Mouse (Mus musculus) midbrain, embryonic 15.5 days (tissue): Measurements from ENCODE around the gene Ngef. TPM values are rescaled to one million over a fixed set of nuclear protein-coding genes. Genes with fewer than 3 reads are reported as not detected.
A peak's percentile ranks its signal among the peaks of the same experiment; 100 is the strongest.

Experiments
- ATAC-seq: fragments of 200-750 bp; cut with Nextera tagmentation; replicated peaks from 2 replicates; pipeline ENCODE4 v1.8.0; 2017; ENCODE audit warnings: moderate TSS enrichment
- H3K27ac ChIP-seq: fragments of 300-500 bp; sonication (generic); 2 replicates; pipeline ENCODE4 v1.5.1; 2015; ENCODE audit warnings: mild to moderate bottlenecking, inconsistent platforms
- H3K27me3 ChIP-seq: fragments of 300-500 bp; sonication (generic); replicated peaks from 2 replicates; pipeline ENCODE4 v1.6.1; 2015; ENCODE audit warnings: inconsistent platforms
- H3K36me3 ChIP-seq: fragments of 300-500 bp; sonication (generic); replicated peaks from 2 replicates; pipeline ENCODE4 v1.6.1; 2015; ENCODE audit warnings: inconsistent platforms
- H3K4me1 ChIP-seq: fragments of 300-500 bp; sonication (generic); 2 replicates; pipeline ENCODE4 v1.6.1; 2015; ENCODE audit warnings: inconsistent platforms
- H3K4me2 ChIP-seq: fragments of 300-500 bp; sonication (generic); 2 replicates; pipeline ENCODE4 v1.6.1; 2015; ENCODE audit warnings: inconsistent platforms, mild to moderate bottlenecking, moderate library complexity
- H3K4me3 ChIP-seq: fragments of 300-500 bp; sonication (generic); 2 replicates; pipeline ENCODE4 v1.5.1; 2015; ENCODE audit warnings: mild to moderate bottlenecking, inconsistent platforms
- H3K9ac ChIP-seq: fragments of 300-500 bp; sonication (generic); 2 replicates; pipeline ENCODE4 v1.6.1; 2015; ENCODE audit warnings: mild to moderate bottlenecking, inconsistent platforms
- H3K9me3 ChIP-seq: fragments of 300-500 bp; sonication (generic); 2 replicates; pipeline ENCODE4 v1.6.1; 2016; ENCODE audit warnings: inconsistent platforms
- WGBS: fragments of 180-500 bp; shearing (Covaris S2); methylation state at CpG from one replicate; pipeline ENCODE4 v1.1.7; 2015; ENCODE audit warnings: mixed read lengths; 5-methylcytosine and 5-hydroxymethylcytosine counted together
- polyA plus RNA-seq: library from polyadenylated mRNA; unstranded; fragments of >200 nt; fragmentation: Nextera tagmentation; extraction: Ambion mirVana; gene quantifications from 2 replicates; pipeline ENCODE4 v1.2.1, GENCODE M21; 2015

Gene Ngef
- polyA plus RNA-seq, 1 experiment from 2014 or later, result 22.1 TPM

DNA sequence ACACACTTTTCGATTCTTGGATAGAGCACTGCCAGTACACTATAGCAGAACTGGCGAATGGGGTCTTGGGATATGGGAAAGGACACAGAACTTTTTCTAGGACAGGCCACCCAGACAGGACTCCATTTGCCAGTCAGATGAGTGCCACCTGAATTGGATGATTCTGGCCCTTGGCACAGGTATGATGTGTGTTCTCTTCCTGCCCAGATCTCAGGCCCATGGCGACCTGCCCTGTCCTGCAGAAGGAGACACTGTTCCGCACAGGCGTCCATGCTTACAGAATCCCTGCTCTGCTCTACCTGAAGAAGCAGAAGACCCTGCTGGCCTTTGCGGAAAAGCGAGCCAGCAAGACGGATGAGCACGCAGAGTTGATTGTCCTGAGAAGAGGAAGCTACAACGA lies 21.0 kb upstream of the Ngef start:
- no peaks in the 10 kb centered on the region for H3K4me1 ChIP-seq
- H3K9me3 ChIP-seq, result no peaks in the 10 kb centered on the region
- H3K4me2 ChIP-seq, result no peak overlapping the region
- H3K27ac ChIP-seq, result no peak overlapping the region
- H3K9ac ChIP-seq, result no peak overlapping the region
- H3K36me3 ChIP-seq, result no peaks in the 10 kb centered on the region
- no peaks in the 10 kb centered on the region for H3K27me3 ChIP-seq
- WGBS, result 94% methylated on average over 10 of the region's 10 CpGs
- no peak for ATAC-seq
- no peak overlapping the region for H3K4me3 ChIP-seq

DNA sequence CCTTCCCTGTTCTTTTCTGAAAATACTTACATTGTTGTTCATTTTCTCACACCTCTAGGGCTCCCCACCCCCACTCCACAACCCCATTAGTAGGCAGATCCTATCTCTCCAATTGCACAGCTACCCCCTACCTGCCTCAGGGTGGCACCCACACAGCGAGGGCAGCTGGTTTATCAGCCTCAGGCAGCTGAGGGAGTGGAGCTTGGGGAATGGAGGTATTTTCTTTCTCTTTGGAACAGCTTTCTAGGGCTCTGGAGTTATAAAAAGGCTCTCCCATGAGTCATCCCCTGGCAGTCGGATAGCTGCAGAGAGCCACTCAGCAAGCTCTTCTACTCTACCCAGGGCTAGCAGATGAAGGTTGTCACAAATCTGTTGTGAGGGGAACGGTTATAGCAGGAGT lies 20.6 kb upstream of the Ngef start:
- H3K4me2 ChIP-seq, result no peak overlapping the region
- H3K36me3 ChIP-seq, result no peaks in the 10 kb centered on the region
- no peak overlapping the region for H3K4me3 ChIP-seq
- H3K4me1 ChIP-seq, result no peaks in the 10 kb centered on the region
- no peak for ATAC-seq
- no peaks in the 10 kb centered on the region for H3K9me3 ChIP-seq
- no peak overlapping the region for H3K9ac ChIP-seq
- no peaks in the 10 kb centered on the region for H3K27me3 ChIP-seq
- no peak overlapping the region for H3K27ac ChIP-seq
- WGBS, result 85% methylated on average over 3 of the region's 3 CpGs

DNA sequence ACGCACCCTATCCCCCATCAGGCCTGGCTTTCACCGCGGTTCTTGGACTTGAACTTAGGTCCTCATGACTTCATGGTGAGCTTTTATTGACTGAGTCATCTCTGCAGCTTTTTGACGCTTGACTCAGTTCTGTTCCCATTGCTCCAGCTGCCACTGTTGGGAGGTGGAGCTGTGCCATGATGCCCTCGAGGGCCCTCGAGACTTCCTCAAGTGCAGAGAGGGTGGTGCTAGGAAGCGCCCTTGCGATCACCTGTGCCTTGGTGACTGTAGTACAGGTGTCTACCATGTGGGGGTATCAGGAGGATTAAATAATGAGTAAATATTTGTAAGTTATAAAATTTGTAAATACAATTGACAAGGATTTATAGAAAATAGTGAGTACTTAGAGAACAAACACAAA lies 16.3 kb upstream of the Ngef start:
- 89% methylated on average over 8 of the region's 8 CpGs for WGBS
- no peak for ATAC-seq
- Histone ChIP-seq H3K27me3 (no peaks in the 10 kb centered on the region), H3K27ac (no peak overlapping the region), H3K4me3 (no peak overlapping the region), H3K4me2 (no peak overlapping the region), H3K9ac (no peak overlapping the region), H3K9me3 (no peaks in the 10 kb centered on the region), H3K4me1 (no peaks in the 10 kb centered on the region), H3K36me3 (no peaks in the 10 kb centered on the region)

DNA sequence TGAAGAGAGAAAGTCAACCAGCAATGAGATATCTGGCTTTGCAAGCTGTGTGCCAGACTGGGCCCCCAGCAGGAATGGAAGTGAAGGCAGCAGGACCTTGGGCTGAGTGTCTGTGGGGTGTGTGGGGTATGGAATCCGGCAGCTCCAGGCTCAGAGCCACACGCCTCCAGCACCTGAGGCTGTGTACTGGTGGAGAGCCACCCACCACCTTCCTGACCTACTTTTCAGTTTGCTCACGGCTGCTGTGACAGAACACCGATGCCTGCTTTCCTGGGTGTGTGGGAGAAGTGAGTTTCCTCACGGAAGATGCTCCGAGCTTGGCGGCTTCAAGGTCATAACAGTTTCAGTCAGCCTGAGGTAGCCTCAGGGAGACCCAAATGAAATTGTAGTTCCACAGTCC lies 15.5 kb upstream of the Ngef start:
- no peak overlapping the region for H3K4me2 ChIP-seq

DNA sequence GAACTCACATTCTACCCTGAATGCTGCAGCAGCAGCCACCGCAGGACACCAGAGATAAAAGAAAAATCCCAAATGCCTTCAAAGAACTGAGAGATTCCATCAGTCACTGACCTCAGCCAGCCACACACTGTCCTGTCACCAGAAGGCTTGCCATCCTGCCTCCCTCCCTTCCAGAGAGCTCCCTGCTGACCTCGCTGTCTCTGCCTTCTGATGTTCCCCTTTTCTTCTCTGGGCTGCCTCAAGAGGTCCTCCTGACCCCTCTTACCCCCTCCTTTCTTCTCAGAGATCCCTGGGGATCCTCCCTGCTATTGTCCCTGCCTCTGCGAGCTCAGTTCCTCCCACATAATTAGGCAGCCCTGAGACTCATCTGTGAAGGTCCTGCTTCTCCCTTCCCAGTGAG lies 7.2 kb upstream of the Ngef start:
- Histone ChIP-seq H3K27ac (no peak overlapping the region), H3K9me3 (no peaks in the 10 kb centered on the region), H3K4me3 (no peak overlapping the region), H3K9ac (no peak overlapping the region), H3K36me3 (no peaks in the 10 kb centered on the region), H3K4me1 (peaks cover 4% of the 10 kb centered on the region; the same call in 1 of the 2 replicates), H3K27me3 (no peaks in the 10 kb centered on the region), H3K4me2 (no peak overlapping the region)
- peak; percentile 56; the same call in 1 of the 2 replicates for ATAC-seq
- 8% methylated on average over 3 of the region's 3 CpGs for WGBS

More for the DNA sequence above, 15.5 kb upstream of the Ngef start:
- no peak overlapping the region for H3K9ac ChIP-seq
- 86% methylated on average over 7 of the region's 7 CpGs for WGBS
- no peak overlapping the region for H3K4me3 ChIP-seq
- H3K4me1 ChIP-seq, result no peaks in the 10 kb centered on the region
- H3K27me3 ChIP-seq, result no peaks in the 10 kb centered on the region
- no peaks in the 10 kb centered on the region for H3K9me3 ChIP-seq
- no peak overlapping the region for H3K27ac ChIP-seq
- no peak for ATAC-seq
- H3K36me3 ChIP-seq, result no peaks in the 10 kb centered on the region

DNA sequence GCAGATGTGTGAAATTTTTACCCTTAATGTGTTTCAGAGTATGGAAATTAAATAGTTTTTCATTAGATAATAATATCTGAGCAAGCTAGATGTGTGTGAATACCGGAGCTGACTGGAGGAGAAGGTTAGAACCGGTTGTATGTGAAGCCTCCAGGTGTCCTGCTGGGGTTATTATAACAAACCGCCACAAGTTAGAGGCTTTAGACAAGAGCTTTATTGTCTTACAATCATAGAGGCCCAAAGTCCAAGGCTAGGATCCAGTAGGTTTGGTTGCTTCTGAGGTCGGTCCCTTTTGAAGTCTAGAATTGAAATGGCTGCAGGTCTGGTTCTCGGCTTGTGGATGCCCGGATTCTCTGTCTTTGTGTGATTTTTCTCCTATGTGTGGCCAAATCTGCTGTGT lies 5.3 kb upstream of the Ngef start:
- Histone ChIP-seq H3K4me2 (no peak overlapping the region), H3K9ac (no peak overlapping the region), H3K4me1 (peaks cover 14% of the 10 kb centered on the region), H3K27me3 (no peaks in the 10 kb centered on the region), H3K4me3 (no peak overlapping the region), H3K27ac (no peak overlapping the region), H3K36me3 (no peaks in the 10 kb centered on the region), H3K9me3 (no peaks in the 10 kb centered on the region)
- WGBS, result 87% methylated on average over 6 of the region's 6 CpGs
- no peak for ATAC-seq

DNA sequence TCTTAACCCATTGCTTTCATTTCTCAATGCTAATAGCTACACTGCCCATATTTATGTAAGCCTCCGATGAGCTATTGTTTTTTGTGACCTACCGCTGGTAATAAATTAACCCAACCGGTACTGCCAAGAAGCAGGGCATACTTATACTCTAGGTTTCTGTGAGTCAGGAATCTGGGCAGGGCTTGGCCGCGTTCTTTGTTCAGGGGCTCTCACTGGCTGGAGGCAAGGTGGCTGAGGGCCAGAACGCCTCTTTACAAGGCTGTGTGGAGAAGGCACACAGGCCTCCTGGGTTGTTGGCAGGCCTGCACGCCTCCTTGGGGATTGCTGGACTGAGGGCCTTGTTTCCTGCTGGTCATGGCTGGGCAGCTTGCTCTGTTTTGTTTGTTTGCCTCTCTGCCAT lies 1.1 kb upstream of the Ngef start:
- H3K27ac ChIP-seq, result peak overlapping the region; percentile 50; the same call in 1 of the 2 replicates
- no peak overlapping the region for H3K4me3 ChIP-seq
- H3K36me3 ChIP-seq, result no peaks in the 10 kb centered on the region
- H3K4me2 ChIP-seq, result no peak overlapping the region
- H3K9me3 ChIP-seq, result no peaks in the 10 kb centered on the region
- 53% methylated on average over 7 of the region's 7 CpGs for WGBS
- H3K27me3 ChIP-seq, result no peaks in the 10 kb centered on the region
- ATAC-seq, result peak; percentile 87
- H3K9ac ChIP-seq, result no peak overlapping the region
- H3K4me1 ChIP-seq, result peaks cover 11% of the 10 kb centered on the region

DNA sequence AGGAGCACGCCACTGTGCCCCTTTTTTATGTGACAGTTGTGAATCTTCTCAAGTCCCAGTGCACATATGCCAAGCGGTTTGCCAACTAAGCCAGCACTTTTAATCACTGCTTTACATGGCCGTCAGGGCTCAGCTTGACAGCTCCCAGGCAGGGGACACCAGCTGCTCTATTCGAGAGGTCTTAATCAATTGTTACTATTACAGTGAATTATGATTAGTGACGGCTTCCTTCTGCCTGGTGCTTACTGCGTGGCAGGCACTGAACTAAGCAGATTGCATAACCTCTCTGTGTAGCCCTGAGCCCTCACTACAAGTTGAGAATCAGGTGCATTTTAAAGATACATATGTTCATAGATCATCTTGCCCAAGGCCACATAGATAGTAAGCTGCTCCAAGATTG lies 683 bp upstream of the Ngef start:
- H3K4me2 ChIP-seq, result no peak overlapping the region
- no peak overlapping the region for H3K9ac ChIP-seq
- 20% methylated on average over 6 of the region's 6 CpGs for WGBS
- H3K36me3 ChIP-seq, result no peaks in the 10 kb centered on the region
- peak; percentile 89 for ATAC-seq
- H3K27me3 ChIP-seq, result no peaks in the 10 kb centered on the region
- H3K4me3 ChIP-seq, result no peak overlapping the region
- peaks cover 11% of the 10 kb centered on the region for H3K4me1 ChIP-seq
- 0 out of 2 replicates have a peak overlapping the region, but pooled peaks have one; percentile 50 for H3K27ac ChIP-seq
- H3K9me3 ChIP-seq, result no peaks in the 10 kb centered on the region

DNA sequence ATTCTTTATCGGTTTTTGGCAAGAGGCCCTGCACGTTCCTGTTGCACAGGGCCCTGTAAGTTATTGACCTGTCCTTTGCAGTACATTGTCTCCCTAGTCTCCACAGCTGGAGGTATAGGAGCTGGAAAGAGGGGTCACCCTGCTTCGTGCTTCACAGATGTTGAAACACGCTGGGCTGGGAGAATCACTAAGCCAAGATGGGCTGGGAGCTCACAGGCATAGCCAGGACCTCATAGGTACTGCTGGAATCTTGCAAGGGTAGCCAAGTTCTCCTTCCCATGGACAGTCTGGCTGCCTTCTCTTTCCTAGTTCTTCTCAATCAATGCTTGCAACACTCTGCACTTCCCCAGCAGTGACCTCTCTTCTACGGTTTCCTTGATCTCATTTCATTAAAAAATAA lies 409 bp downstream of the Ngef start:
- WGBS, result 82% methylated on average over 5 of the region's 5 CpGs

DNA sequence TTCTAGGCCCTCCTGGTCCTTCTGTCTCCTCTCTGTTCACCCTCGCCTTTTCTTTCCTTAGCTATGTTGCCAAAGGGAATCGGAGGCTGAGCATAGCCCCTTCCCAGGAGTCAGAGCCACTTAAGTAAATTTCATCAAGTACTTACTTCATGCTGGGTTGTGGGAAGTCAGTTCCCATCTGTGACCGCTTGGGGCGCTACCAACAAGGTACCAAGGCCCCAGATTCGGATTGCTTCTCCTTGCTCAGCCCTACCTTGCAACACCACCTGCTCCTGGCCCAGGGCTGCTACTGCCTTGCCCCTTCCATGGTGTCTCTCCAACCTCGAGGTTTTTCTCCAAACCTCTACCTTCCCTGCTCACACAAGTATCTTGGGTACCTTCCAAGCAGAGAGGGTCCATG lies 5.3 kb downstream of the Ngef start:
- H3K4me1 ChIP-seq, result no peaks in the 10 kb centered on the region
- H3K36me3 ChIP-seq, result no peaks in the 10 kb centered on the region
- no peaks in the 10 kb centered on the region for H3K27me3 ChIP-seq
- no peak overlapping the region for H3K27ac ChIP-seq
- H3K4me3 ChIP-seq, result no peak overlapping the region
- no peak for ATAC-seq
- whole genome bisulfite sequencing, result 42% methylated on average over 6 of the region's 6 CpGs
- no peak overlapping the region for H3K9ac ChIP-seq
- H3K9me3 ChIP-seq, result no peaks in the 10 kb centered on the region
- H3K4me2 ChIP-seq, result no peak overlapping the region

More for the DNA sequence above, 409 bp downstream of the Ngef start:
- H3K36me3 ChIP-seq, result no peaks in the 10 kb centered on the region
- ATAC-seq, result no peak
- H3K27ac ChIP-seq, result no peak overlapping the region
- H3K4me2 ChIP-seq, result no peak overlapping the region
- no peak overlapping the region for H3K4me3 ChIP-seq
- H3K4me1 ChIP-seq, result peaks cover 11% of the 10 kb centered on the region
- no peaks in the 10 kb centered on the region for H3K9me3 ChIP-seq
- no peak overlapping the region for H3K9ac ChIP-seq
- no peaks in the 10 kb centered on the region for H3K27me3 ChIP-seq

DNA sequence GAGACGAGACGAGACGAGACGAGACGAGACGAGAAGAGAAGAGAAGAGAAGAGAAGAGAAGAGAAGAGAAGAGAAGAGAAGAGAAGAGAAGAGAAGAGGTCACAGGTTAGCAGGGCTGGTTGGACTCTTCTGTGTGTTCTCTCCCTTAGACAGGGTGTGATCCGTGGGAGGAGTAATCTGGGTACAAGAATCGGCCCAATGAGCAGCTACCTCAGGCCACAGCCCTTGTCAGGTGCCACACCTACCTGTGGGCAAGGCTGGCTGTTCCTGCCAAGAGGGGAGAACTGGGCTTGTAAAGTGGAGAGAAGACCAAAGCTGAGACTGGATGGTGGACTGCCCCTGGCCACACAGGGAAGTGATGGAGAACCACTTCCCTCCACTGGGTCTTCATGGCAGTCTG lies 7.9 kb downstream of the Ngef start:
- no peak overlapping the region for H3K4me2 ChIP-seq
- H3K27ac ChIP-seq, result no peak overlapping the region
- no peaks in the 10 kb centered on the region for H3K36me3 ChIP-seq
- H3K9ac ChIP-seq, result no peak overlapping the region
- H3K27me3 ChIP-seq, result no peaks in the 10 kb centered on the region
- ATAC-seq, result no peak
- no peak overlapping the region for H3K4me3 ChIP-seq
- H3K9me3 ChIP-seq, result no peaks in the 10 kb centered on the region
- H3K4me1 ChIP-seq, result no peaks in the 10 kb centered on the region
- WGBS, result 95% methylated on average over 7 of the region's 8 CpGs

DNA sequence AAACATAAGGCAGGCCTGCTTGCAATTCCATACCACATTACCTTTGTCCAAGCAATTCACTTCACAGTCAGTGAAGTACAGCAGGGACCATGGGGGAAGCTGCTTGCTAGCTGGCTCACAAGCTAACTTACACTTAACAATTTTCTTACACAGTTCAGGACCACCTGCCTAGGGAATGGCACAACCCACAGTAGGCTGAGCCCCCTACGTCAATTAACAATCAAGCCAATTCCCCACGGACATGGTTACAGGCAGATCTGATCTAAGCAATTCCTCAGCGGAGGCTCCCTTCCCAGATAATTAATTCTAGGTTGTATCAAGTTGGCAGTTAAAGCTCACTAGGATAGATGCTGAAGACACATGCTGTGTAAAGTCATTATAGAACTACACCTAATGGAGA lies 10.7 kb downstream of the Ngef start:
- H3K27me3 ChIP-seq, result no peaks in the 10 kb centered on the region
- no peaks in the 10 kb centered on the region for H3K4me1 ChIP-seq
- no peaks in the 10 kb centered on the region for H3K9me3 ChIP-seq
- no peak overlapping the region for H3K27ac ChIP-seq
- no peaks in the 10 kb centered on the region for H3K36me3 ChIP-seq
- no peak overlapping the region for H3K4me3 ChIP-seq
- H3K9ac ChIP-seq, result no peak overlapping the region
- no peak overlapping the region for H3K4me2 ChIP-seq
- ATAC-seq, result no peak
- WGBS, result 55% methylated on average over 3 of the region's 3 CpGs

DNA sequence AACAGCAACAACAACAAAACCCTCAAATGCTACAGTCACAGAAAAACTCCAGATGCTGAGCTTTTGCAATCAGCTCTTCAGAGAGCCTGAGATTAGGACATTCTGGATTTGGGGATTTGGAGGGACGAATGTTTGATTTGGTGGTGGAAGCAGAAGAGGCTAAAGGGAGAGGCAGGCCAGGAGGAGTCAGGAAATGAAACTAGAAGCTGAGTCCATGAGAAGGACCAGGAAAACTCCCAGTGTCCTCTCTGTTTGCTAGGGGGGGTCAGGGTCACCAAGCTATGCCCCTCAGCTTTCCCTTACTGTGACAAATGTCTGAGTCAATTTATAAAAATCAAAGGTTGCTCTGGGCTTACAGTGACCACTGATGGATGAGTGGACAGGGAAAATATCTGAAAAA lies 20.1 kb downstream of the Ngef start:
- Histone ChIP-seq H3K27me3 (no peaks in the 10 kb centered on the region), H3K27ac (no peak overlapping the region), H3K9me3 (no peaks in the 10 kb centered on the region), H3K4me1 (no peaks in the 10 kb centered on the region), H3K4me2 (no peak overlapping the region), H3K36me3 (no peaks in the 10 kb centered on the region), H3K4me3 (no peak overlapping the region), H3K9ac (no peak overlapping the region)
- ATAC-seq, result no peak
- 77% methylated on average over 1 of the region's 1 CpGs for WGBS

DNA sequence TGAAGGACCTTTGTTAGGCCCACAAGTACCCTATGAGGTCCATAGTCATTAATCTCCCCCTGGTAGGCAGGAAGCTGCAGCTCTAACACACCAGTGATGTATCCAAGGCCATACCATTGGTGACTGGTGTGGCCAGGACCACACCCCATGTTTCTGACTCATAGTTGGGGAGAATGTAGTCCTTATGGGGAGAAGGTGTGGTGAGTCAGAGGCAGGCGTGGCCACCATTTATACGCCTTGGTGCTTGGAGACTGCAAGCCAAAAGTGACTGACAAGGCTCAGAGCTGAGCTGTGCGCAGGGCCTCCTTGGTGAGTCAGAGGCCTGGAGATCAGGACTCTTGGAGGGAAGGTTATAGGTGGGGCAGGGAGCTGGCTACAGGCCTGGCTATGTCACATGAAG lies 22.7 kb downstream of the Ngef start:
- Histone ChIP-seq H3K4me3 (no peak overlapping the region), H3K27me3 (no peaks in the 10 kb centered on the region), H3K4me1 (peaks cover 5% of the 10 kb centered on the region), H3K36me3 (no peaks in the 10 kb centered on the region), H3K9me3 (no peaks in the 10 kb centered on the region), H3K4me2 (no peak overlapping the region), H3K9ac (no peak overlapping the region), H3K27ac (no peak overlapping the region)
- ATAC-seq, result no peak
- 95% methylated on average over 3 of the region's 3 CpGs for WGBS
